In the genomic region with DNA sequence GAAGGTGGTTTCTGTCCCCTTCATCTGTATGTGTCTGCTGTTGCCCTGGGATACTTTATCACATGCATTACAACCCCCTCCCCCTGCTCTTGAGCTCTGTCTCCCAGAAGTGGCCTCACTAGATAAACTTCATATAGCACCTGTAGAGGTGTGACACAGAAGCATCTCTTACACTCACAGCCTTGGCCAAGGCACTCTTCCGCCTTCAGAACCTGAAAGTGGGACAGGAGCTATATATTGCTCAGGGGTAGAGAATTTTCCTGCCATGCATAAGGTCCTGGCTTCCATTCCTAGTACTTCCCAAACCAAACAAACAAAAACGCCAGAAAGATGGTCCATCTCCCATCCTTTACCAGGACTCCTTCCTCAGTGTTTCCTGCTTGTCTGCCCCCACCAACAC, we compare ENCODE assay signal across 22 mouse cellular contexts.
"Had no signal": no experiment of that assay in that cellular context is flagged by ENCODE, and none has a peak within 500 bp of the region (broad histone marks: within the 10 kb centered on the region; RNA-seq: fewer than 3 reads in every experiment).

No protein-coding gene starts in this region.

- ATAC-seq: inflammation-experienced regulatory T-cells, adult 6 months; intestine, embryonic 16.5 days; lung, postnatal 0 days; midbrain, embryonic 15.5 days had no signal

- DNase-seq: kidney, adult 18-20 months; kidney, adult 9 months; kidney, postnatal 25 days; layer of hippocampus, adult 9-11 months; layer of hippocampus, postnatal 36 days; lung, embryonic 14.5 days; right cerebral cortex, adult 18-20 months; right cerebral cortex, postnatal 14 days; spleen, adult 18-20 months; thymus, postnatal 25 days had no signal

- H3K4me2 ChIP-seq: limb, embryonic 13.5 days; lung, embryonic 14.5 days; midbrain, embryonic 12.5 days; midbrain, embryonic 15.5 days; neural tube, embryonic 12.5 days; neural tube, embryonic 15.5 days; stomach, embryonic 15.5 days had no signal

- H3K4me3 ChIP-seq: layer of hippocampus, adult 2 months; limb, embryonic 10.5 days; limb, embryonic 13.5 days; midbrain, embryonic 12.5 days; midbrain, embryonic 15.5 days; neural tube, embryonic 12.5 days; neural tube, embryonic 15.5 days; stomach, embryonic 15.5 days had no signal

- H3K27ac ChIP-seq: layer of hippocampus, adult 2 months; limb, embryonic 10.5 days; limb, embryonic 13.5 days; macrophage; midbrain, embryonic 12.5 days; midbrain, embryonic 15.5 days; neural tube, embryonic 12.5 days; neural tube, embryonic 15.5 days; stomach, embryonic 15.5 days had no signal

- H3K27me3 ChIP-seq: limb, embryonic 13.5 days; midbrain, embryonic 12.5 days; midbrain, embryonic 15.5 days; neural tube, embryonic 12.5 days; neural tube, embryonic 15.5 days; stomach, embryonic 15.5 days had no signal

- H3K9ac ChIP-seq: limb, embryonic 13.5 days; lung, embryonic 14.5 days; midbrain, embryonic 12.5 days; midbrain, embryonic 15.5 days; neural tube, embryonic 12.5 days; neural tube, embryonic 15.5 days; stomach, embryonic 15.5 days had no signal

- H3K4me1 ChIP-seq: limb, embryonic 10.5 days; limb, embryonic 13.5 days; neural tube, embryonic 12.5 days; neural tube, embryonic 15.5 days; stomach, embryonic 15.5 days had no signal

- H3K36me3 ChIP-seq: limb, embryonic 10.5 days; limb, embryonic 13.5 days; midbrain, embryonic 12.5 days; midbrain, embryonic 15.5 days; neural tube, embryonic 12.5 days; neural tube, embryonic 15.5 days; stomach, embryonic 15.5 days had no signal

- H3K9me3 ChIP-seq: limb, embryonic 10.5 days; limb, embryonic 13.5 days; midbrain, embryonic 15.5 days; neural tube, embryonic 15.5 days; stomach, embryonic 15.5 days had no signal
